Mouse (Mus musculus) bone marrow, adult 2 months (tissue): ENCODE measurements at regions not wholly inside any gene's neighbourhood (a gene's known extent, or its start where the extent isn't known, plus 50 kb on each side); places are given as distances from the start of the nearest gene placed in this dataset.

Source experiments
- CTCF ChIP-seq: fragments of 200-500 bp; IDR thresholded peaks from 2 replicates; pipeline ENCODE4 v1.5.1; 2011; ENCODE audit warnings: low read length, control low read depth; ENCODE audit not compliant: control insufficient read depth, insufficient read depth
- POLR2A ChIP-seq: fragments of 200-500 bp; IDR thresholded peaks from 2 replicates; pipeline ENCODE4 v1.6.1; 2011; ENCODE audit warnings: low read depth, mild to moderate bottlenecking, control low read depth, low read length, borderline replicate concordance; ENCODE audit not compliant: control insufficient read depth

- TF ChIP-seq CTCF: no peak
- no peak for TF ChIP-seq POLR2A
Measured at GRCm38 (mm10) chr13:37503449-37503848, 158.4 kb downstream of the Ly86 start.
